Mouse (Mus musculus) ZHBTc4 (cell line): ENCODE results near the gene Mia.

Experiments
- DNase-seq: peaks from one replicate; pipeline ENCODE4 v3.0.0-alpha.2; 2011; ENCODE audit warnings: low read depth, low spot score

The Mia gene

DNA sequence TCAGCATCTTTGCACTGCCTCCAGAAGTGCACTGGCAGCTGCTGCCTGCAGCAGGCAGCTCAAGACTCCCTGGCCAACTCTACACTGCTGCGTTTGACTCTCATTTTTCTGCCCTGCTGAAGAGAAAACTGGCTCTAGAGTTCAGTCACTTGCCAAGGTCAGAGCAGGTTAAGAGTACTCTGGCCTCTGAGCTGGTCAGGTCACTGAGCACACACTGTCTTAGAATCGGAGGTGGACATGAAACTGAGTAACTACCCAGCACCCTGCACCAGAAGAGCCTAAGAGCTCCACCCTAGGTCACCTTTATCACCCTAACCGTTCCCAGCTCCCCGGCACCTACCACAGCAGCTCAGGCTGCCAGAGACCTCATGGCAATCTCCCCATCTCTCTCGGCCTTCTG is 5.0 kb upstream of the Mia start:
- DNase-seq = no peak

DNA sequence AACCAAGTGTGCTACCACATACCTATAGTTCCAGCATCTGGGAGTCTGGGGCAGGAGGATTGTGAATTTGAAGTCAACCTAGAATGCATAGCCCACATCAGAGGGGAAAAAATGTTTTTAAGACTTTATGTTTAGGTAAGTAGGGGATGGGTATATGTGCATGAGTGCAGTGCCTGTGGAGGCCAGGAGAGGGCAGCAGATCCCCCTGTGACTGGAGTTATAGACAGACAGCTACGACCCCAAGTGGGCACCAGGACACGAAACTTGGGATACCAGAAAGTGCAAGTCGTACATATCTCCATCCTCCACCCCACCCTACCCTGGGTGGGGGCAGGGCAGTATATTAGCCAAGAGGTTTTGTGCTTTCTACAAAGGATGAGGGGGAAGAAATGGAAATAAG is 4.0 kb upstream of the Mia start:
- peak; percentile 85 for DNase-seq

DNA sequence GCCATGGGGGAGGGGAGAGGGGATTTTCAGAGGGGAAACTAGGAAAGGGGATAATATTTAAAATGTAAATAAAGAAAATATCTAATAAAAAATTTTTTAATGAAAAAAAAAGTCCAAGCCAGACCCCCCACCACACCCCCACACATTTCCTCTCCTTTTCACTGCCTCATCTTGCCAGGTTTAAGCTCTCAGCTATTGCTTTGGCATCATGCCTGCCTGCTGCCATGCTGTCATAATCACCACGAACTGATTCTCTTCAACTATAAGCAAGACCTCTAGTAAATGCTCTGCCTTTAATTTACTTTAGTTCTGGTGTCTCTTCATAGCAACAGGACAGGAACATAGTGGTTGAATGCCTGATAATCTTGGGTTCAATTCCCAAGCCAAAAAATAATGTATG is 1.5 kb upstream of the Mia start:
- no peak for DNase-seq

DNA sequence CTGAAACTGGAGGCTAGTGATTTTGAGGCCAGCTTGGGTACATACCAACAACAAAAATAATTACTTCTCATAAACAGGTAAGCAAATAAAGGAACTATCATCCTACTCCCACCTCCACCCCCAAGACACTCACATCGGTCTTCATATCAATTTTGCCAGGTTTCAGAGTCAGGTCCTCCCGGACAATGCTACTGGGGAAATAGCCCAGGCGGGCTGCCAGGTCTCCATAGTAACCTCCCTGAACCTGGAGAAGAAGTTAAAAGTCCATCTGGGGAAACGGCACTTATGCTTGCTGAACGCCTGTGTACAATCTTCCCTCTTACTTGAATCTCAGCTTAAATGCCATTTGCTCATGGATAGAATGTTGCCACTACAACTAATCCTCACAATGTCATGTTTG is 921 bp downstream of the Mia start:
- DNase-seq = no peak

DNA sequence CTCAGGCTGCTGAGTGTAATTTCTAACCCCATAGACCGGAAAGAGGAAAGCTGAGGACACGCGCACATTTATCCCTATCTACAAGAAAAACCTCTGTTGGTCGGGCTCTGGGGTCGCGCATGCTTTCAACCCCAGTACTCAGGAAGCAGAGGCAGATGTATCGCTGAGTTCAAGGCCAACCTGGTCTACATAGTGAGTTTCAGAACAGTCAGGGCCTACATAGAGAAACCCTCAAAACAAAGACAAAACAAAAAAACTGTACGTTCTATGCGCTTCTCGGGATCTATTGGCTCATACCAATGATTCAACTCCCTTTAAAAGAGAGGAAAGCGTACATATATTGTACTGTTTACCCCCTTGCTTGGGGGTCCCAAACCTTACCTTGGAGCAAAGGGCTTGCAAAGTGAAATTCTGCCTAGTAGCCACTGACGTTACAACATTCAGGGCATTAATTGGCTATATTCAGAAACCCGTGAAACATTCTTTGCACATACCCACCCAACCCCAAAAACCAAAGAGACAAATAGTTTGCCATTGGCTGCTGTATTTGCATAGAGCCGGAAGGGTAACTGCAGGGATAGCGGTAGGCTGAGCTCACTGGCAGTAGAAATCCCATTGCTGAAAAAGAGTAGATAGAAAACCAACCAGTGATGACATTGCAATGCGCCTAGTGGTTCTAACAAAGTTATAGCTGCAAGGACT is 1.6 kb downstream of the Mia start:
- DNase-seq = no peak

DNA sequence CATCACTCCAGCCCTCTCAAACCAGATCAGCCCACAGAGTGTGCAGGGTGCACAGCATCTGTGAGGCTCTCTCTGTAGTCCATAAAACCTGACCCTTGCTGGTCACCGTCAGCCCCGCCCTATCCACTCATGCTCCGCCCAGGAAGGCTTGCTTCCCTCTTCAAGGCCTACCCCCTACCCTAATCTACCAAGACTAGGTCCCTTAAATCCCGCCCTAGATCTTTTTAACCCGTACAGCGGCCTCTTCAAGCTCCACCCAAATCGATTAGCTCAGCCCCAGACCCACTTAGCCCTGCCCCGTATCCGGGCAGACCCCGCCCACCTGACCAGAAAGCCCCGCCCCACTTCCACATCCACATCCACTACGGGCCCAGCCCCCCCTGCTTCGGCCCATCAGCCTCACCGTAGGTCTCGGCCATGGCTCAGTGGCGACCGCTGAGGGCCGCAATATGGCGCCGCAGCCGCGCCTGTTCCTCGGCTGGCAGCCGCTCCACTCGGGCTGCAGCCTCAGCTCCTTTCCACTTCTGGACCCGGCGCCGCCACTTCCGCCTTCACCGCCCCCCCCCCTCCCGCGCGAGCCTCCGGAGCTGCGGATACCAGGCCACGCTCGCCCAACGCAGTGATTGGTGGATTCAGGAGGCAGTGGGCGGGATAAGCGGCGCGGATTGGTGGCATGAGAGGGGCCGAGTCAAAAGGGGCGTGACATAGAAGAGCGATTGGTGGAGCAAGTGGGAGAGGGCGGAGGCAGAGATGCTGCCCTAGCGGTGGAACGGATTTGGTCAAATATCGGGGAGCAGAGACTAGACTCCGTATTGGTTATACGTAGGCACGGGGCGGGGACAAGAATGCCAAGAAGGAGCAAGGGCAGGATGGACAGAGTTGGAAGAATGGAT is 2.4 kb downstream of the Mia start, which contains the start of gene Rab4b:
Gene Rab4b, minus strand, starts transcription at position 573 of the 893 bp plus-strand sequence.
- peak; percentile 100 for DNase-seq

DNA sequence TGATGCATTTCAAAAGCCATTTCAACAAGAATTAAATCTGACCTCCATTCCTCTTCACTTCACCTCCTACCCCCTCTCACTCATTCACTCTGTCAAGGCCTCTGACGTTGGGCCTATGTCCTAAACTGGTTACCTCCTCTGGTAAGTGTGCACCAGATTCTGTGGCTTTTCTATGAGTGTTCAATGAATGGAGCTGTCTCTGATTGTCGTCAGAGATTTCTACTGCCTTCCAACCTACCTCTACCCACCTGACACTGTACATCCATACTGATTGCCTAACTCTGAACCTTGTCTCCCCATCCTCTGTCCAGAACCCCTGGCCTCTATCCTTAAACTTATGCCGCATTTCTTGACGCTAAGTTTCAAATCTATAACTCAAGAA is 3.0 kb downstream of the Mia start:
- no peak for DNase-seq

DNA sequence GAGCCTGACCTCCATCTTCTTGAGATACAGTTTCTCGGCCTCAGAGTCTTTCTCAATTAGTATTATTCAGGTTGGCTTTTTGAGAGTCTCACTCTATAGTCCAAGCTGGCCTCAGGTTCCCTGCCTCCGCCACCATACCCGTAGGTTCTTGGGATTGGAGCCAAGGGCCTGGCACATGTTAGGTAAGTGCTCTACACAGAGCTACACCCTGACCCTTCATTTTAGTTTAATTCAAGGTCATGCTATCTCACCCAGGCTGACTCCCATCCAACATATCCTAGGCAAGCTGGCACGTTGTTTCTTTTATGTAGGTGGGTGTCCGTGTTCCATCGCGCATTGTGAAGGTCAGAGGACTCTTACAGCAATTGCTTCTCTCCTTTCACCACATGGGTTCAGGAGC is 6.1 kb downstream of the Mia start:
- DNase-seq = no peak

DNA sequence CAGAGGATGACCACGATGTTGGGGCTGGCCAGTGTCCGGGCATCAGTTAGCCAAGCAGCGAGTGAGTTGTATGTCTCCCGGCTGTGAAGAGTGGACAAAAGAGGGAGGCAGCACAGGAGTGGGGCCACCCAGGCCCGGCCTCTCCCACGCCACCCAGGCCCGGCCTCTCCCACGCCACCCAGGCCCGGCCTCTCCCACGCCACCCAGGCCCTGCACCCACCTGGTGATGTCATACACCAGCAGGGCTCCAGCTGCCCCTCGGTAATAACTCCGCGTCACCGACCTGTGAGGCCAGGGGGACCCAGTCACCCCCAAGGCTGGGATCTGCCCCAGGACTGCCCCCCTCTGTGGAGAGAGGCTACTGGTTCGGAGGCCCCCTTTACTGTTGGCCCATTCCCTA is 6.5 kb downstream of the Mia start:
- no peak for DNase-seq

DNA sequence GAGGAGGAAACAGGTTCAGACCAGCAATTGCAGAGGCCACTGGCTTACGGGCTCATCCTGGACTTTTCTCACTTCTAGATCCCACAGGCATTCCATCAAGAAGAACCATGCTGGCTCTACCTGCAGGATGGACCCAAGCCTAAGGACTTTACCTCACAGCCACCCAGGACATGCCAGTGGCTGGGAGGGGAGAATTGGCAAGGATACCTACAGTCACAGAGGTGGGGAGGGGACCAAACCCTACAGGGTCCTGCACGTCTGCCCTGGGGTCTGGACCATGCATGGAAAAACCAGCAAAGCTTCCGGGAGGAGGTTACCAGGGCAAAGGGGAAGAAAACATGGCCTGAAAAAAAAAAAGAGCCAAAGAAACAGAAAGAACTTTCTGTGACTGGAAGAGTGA is 10.0 kb downstream of the Mia start:
- DNase-seq = no peak

DNA sequence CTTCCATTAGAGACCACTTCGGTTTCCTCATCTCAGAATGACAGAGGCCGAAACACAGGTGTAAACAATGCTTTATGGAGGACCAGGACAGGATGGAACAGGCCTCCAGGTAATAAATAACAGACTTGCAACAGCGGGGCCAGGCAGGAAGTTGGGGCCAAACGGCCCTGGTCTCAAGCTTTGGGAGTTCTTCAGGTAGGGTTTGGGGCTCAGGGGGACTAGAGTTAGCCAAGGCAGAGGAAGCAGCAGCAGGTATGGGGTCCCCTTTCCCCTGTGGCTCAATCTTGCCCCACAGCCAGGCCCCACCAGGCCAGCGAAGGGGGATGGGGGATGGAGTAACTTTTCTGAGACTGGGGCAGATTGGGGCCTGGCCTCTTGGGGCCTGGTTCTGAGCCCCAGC is 12.6 kb downstream of the Mia start:
- no peak for DNase-seq

DNA sequence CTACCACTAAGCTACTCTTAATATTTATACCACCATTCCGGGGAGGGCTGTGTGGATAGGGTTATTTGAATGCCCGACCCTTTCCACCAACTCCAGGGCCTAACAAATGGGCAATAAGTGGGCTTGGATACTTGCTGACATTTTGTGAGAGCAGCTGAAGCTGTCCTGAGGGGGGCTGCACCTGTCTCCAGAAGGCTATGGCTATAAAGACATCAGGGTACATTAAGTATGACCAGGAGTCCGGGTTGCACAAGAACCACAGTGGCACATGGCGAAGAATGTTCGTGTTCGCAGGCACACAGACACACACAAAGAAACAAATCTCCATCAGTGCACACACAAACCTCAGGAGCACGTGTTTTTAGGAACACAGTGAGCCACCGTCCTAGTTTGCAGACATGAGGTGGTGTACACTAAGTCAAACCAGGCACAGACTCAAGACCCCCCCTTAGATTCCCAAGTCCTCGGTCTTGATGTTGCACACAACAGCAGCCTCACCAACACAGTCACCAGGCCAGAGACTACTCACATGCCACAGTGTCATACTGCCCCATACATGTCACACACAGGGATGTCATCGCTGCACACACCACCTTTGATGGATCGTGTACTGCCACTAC is 13.4 kb downstream of the Mia start:
- DNase-seq = no peak

DNA sequence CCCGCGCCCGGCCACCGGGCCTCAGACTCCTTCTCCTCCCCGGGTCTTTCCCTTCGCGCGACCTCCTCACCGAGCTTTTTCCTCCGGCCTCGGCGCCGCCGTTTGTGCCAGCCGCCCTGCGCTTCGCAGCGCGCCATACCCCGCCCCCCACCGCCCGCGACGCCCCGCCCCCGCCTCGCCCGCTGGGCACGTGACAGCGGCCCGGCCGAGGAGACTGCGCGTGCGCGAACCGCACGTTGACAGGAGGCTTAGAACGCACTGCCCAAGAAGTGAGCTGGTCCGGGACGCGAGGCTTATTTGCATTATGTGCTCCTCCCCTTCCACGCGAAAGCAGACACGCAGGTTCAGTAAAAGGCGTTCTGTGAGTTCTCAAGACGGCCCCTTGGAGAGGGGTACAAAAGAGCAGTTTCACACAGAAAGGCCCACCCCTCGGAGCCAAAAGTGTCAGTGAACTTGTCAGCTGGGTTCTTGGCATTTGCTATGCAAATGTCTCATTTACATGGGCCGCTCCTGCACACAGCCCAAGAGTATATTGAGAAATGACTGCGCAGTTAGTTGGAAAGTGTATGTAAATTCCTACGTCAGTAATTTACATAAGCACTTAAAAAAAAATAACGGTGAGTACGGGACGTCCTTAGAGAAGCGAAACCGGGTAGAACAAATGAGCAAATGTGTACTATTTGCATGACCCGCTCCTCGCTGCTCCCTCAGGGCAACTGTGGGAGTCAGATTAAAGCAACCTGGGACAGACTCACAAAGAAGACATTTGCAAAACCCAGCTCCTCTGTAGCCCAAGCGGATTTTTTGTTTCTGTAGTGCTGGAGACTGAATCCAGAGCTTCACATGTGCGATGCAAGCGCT is 14.1 kb downstream of the Mia start, which contains the start of gene Egln2:
Gene Egln2, minus strand, starts transcription at position 189 of the 861 bp plus-strand sequence.
- peak; percentile 95 for DNase-seq

DNA sequence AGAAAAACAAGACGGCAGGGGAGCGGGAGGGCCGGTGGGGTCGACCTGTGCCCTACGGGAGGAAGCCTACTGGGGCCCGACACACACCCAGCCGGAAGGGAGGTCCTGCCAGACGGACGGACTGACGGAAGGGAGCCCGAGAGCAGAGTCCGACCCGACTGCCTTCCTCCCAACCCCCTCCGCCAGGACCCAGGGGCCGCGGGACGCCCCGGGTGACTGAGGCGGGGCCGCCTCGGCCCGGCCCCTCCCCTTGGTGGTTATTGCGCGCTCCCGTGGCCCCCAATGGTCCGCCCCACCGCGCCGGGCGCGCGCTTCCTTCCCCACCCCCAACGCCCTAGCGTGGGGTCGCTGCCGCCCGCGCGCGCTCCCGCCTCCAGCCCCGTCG is 14.7 kb downstream of the Mia start:
- DNase-seq = peak; percentile 93

DNA sequence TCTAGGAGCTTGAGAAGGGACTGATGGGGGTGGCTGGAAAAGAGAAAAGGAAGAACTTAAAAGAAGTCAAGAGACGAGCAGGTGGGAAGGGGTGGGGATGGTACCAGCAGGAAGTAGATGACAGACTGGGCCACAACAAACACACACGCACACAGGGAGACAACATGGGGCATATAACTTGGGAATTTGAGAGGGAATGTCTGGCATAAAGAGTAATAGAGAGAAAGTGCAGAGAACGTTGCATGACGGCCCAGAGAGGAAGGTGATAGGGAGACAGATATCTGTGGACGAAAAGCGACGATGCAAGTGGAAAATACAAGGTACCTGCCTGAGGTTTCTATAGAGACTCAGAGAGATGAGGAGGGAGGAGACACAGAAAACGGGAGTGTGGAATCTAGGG is 15.3 kb downstream of the Mia start:
- DNase-seq = no peak

DNA sequence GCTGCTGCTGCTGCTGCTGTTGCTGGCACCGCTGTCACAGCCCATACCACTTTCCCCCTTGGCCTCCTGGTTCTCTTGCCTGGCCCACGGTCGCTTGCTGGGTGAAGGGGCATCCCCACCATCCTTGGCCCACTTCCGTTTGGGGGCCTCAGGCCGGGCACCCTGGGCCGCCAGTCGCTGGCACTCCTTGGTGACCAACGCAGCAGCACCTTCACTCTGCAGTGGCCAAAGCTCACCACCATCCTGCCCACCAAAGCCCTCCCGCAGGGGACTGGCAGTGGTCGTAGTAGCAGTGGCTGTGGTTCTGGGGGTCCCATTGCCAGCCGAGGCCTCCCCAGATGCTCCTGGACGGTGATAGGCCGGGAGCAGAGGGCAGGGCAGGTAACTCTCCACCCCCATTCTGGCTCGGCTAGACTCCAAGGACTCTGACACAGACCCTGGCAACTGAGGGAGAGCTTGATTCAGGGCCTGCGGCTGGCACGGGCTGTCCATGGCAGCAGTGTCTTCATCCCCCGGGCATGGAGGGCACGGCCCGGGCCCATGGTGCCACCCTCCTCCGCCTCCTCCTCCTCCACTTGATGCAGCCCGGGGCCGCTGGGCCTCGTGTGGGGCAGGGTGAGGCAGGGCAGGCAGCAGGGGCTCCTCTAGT is 15.8 kb downstream of the Mia start:
- DNase-seq = no peak

DNA sequence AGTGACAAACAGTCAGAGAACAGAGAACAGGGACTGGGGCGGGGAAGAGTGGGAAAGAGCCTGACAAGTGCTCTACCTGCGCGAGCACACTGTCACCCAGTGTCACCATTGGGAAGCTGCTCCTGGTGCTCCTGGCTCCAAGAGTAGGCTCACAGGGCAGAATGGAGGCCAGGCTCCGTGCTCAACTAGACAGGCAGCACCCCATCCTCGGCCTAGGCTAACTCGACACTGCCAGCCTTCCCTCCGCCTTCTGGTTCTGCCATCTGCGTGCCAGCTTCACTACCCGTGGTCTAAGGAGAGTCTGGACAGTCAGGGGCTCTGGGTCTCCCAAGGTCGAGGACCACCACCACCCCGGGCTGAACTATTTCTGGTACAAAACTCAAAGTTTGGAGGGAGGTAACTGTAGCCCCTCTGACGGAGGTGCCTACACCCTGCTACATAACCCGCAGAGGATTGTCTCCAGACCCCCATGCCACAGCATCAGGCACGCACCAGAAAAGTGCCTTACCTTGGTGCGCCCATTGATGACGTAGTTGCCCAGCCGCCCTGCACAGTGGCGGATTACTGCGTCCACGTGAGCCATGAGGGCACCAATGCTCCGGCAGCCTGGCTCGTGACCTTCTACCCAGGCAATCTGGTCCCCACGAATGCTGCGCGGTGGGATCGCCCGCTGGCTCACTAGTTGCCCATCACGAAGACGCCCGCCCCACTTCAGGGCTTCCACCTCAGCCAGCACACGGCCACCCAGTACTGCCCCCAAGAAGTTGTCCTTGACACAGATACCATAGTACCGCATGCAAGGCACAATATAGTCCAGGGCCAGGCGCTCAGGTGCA is 16.6 kb downstream of the Mia start:
- peak; percentile 80 for DNase-seq

DNA sequence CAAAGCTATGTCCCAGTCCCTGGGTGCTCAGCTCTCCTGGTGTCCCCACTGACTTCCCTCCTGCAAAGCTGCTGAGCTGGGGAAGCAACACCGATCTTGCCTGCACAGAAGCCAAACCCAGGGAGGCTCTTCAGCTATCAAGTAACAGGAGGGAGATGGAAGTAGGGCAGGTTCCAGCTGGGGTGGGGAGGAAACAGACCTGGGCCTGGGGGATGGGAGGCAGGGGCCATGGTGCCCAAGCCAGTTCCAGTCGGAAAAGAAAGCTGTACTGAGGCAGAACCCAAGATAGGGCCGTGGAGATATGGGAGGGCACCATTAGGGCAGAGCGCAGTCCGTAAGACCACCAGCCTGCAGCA is 17.5 kb downstream of the Mia start:
- no peak for DNase-seq

DNA sequence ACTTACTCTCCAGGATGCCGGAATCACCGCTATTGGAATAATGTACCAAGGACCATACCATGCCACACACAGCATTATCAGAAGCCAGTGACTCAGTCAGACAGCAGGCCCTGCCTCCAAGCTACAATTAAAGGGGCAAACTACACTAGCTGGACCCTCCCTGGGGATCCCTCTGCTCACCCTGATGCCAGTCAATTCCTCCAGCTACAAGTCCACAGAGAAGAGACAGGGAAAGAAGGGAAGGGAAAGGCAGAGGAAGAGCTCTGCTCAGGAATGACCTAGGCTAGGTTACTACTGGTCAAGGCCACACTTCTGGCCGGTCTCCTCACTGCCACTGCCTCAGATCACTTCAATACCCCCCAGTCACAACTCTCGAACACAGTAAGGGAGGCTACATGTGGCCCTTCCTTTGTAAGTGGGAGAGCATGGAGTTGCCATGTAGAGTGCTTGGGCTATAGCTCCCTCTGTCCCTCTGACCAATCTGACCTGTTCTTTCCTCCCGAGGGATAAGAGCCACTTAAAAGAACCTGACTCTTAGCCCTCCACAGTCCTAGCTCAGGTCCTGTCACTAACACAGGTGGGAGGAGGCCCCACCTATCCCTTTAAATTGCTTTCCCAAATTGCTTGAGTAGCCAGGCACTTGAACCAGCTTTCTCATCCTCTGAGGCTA is 18.0 kb downstream of the Mia start:
- DNase-seq = no peak

DNA sequence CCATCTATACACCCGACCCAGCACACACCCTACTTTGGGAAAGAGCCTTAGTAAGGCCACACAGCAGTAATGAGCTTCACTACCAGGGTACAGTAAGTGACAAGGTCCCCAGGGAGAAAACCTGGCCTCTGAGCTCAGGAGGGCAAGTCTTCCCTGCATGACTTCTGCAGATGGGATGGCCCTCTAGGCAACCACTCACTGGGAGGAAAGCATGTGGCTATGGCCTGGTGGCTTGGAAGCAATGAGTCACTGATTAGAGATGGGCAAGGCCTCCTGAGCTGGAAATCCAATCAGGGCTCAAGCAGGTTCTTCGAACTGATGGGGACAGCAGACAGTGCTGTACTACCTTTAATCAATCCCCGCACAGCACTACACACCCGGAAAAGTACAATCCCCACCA is 19.2 kb downstream of the Mia start:
- DNase-seq = no peak
